Mouse (Mus musculus): ENCODE results near the gene Cdc14a. TPM values are rescaled to one million over a fixed set of nuclear protein-coding genes. Genes with fewer than 3 reads are reported as not detected.
A peak's percentile ranks its signal among the peaks of the same experiment; 100 is the strongest.

Gene Cdc14a
- polyA plus RNA-seq, 1 experiment from 2014 or later = 8.3 TPM

DNA sequence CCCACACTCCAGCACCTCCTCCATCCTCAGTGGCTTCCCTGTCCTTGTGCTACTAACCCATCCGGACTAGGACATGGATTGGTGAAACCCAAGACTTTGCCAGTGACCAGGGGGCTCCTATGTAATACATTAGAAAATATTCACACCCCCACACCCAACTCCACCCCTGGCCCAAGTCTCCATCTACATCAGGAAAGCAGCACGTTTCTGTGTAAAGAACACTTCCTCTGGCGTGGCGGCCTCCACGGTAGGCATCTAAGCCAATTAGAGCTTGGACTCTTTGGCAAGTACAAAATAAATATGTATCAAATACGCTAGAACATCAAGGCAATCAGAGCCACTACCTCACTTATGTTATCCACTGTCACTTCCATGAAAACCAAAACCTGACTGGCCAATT, 90.1 kb downstream of the Cdc14a start:
- Histone ChIP-seq H3K4me2 (no peak overlapping the region), H3K9me3 (no peaks in the 10 kb centered on the region), H3K27ac (no peak overlapping the region), H3K4me3 (no peak overlapping the region), H3K27me3 (no peaks in the 10 kb centered on the region), H3K9ac (no peak overlapping the region), H3K36me3 (no peaks in the 10 kb centered on the region), H3K4me1 (no peaks in the 10 kb centered on the region)
- 72% methylated on average over 6 of the region's 6 CpGs for WGBS
- no peak for ATAC-seq (ENCODE audit: borderline replicate concordance, extremely low read depth, low FRiP score, low TSS enrichment)

DNA sequence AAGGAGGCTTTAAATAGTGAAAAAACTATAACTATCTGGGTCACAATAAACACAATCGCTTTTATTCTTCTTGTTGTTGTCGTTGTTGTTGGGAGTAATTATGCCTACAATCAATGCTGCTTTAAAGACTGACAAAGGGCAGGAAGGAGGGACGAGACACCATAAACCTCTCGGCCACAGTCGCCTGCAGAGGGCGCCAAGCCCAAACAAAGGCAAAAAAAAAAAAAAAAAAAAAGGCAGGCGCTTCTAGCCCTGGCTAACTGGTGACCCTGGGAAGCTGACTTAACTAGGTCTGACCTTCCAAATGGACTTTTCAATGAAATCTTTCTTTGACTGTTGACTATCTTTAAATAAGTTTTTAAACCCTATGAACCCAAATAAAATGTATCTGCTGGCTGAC, 90.6 kb downstream of the Cdc14a start:
- ATAC-seq (ENCODE audit: borderline replicate concordance, extremely low read depth, low FRiP score, low TSS enrichment) = no peak
- 22% methylated on average over 7 of the region's 7 CpGs for WGBS
- no peaks in the 10 kb centered on the region for H3K36me3 ChIP-seq
- no peak overlapping the region for H3K4me2 ChIP-seq
- no peak overlapping the region for H3K27ac ChIP-seq
- no peaks in the 10 kb centered on the region for H3K4me1 ChIP-seq
- H3K9me3 ChIP-seq = no peaks in the 10 kb centered on the region
- no peak overlapping the region for H3K4me3 ChIP-seq
- no peaks in the 10 kb centered on the region for H3K27me3 ChIP-seq
- H3K9ac ChIP-seq = no peak overlapping the region

DNA sequence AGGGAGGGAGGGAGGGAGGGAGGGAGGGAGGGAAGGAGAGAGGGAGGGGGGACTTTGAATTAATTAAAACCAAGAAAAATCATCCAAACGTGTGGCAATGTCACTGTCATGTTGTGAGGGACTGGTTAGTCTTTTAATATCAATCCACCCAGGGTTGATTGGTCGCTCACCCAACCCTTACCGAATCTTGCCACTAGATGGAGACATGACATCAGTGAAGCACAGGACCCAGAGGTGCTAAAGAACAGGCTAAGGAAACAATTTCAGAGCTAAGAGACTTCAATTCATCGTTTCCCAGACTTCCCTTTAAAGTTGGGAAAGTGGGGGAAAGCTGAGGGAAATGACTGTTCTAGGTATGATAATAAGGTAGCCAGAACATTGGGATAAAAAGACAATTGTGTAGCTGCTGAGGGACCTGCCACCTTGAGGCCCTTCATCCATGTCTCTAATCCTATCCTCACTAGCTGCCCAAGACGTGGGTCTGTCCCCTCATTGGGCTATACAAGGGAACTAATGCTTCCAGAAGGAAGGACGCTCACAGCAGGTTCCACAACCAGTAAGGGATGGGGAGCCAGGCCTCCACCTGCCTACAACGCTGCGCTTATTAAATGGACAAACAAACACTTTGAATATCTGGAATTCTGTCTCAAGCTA, 91.9 kb downstream of the Cdc14a start:
- H3K9me3 ChIP-seq = no peaks in the 10 kb centered on the region
- WGBS = 42% methylated on average over 8 of the region's 8 CpGs
- H3K36me3 ChIP-seq = no peaks in the 10 kb centered on the region
- H3K27ac ChIP-seq = no peak overlapping the region
- H3K9ac ChIP-seq = no peak overlapping the region
- ATAC-seq (ENCODE audit: borderline replicate concordance, extremely low read depth, low FRiP score, low TSS enrichment) = peak; percentile 43; the same call in 1 of the 2 replicates
- no peaks in the 10 kb centered on the region for H3K27me3 ChIP-seq
- H3K4me3 ChIP-seq = no peak overlapping the region
- peaks cover 5% of the 10 kb centered on the region for H3K4me1 ChIP-seq
- no peak overlapping the region for H3K4me2 ChIP-seq

DNA sequence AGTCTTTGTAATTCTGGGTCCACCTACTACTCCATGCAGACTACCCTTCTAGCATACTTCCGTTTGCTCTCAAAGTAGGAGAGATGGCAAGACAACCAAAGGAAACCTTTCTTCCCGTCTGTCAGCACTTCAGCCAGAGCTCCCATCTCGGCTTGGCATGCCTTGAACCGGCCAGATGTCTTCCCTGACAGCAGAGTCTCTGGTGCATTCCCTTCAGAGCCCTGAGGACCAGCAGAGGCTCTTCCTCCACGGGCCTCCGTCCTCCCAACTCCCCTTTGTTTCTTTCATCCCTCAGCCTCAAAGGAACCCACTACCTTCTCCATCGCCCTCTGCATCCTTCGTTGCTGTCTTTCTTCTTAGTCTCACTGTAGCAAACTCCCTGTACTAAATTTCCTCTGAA, 93.9 kb downstream of the Cdc14a start:
- Histone ChIP-seq H3K9ac (no peak overlapping the region), H3K27me3 (no peaks in the 10 kb centered on the region), H3K4me1 (peaks cover 7% of the 10 kb centered on the region), H3K9me3 (no peaks in the 10 kb centered on the region), H3K4me3 (no peak overlapping the region), H3K4me2 (no peak overlapping the region), H3K27ac (no peak overlapping the region), H3K36me3 (no peaks in the 10 kb centered on the region)
- WGBS = 68% methylated on average over 8 of the region's 8 CpGs
- ATAC-seq (ENCODE audit: borderline replicate concordance, extremely low read depth, low FRiP score, low TSS enrichment) = no peak

DNA sequence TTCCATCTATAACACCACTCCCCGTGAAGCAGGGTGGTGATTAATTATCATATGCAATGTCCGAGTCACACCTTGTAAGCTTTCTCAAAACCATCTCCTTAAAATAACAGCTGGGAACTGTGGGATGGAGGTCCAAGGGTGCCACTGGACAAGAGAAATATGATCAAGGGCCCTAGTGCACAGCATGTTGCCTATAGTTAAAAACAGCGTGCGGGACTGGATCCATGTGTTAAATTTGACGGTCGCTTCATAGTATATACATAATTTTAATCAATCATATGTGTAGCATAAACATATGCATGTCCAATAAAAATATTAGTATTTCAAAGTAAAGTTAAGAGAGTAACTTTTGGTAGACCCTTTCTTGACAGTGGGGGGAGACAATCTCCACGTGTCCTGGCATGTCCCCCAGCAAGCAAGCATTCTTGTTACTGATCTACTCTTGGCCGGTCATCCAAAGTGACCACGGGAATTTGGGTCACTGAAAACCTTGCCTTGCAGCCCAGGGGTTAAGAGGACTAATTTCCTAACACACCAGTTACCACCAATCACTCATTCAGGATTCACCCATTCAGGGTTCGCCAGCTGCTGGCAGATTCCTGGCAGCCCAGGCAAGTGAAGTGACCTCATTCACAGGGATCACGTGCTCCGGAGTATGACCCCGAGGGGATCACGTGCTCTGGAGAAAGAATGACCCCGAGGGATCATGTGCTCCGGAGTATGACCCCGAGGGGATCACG, 94.6 kb downstream of the Cdc14a start:
- Histone ChIP-seq H3K4me1 (peaks cover 7% of the 10 kb centered on the region), H3K27me3 (no peaks in the 10 kb centered on the region), H3K27ac (no peak overlapping the region), H3K4me2 (no peak overlapping the region), H3K4me3 (no peak overlapping the region), H3K36me3 (no peaks in the 10 kb centered on the region), H3K9me3 (no peaks in the 10 kb centered on the region), H3K9ac (no peak overlapping the region)
- WGBS = 63% methylated on average over 18 of the region's 18 CpGs
- peak; percentile 50; the same call in 1 of the 2 replicates for ATAC-seq (ENCODE audit: borderline replicate concordance, extremely low read depth, low FRiP score, low TSS enrichment)

DNA sequence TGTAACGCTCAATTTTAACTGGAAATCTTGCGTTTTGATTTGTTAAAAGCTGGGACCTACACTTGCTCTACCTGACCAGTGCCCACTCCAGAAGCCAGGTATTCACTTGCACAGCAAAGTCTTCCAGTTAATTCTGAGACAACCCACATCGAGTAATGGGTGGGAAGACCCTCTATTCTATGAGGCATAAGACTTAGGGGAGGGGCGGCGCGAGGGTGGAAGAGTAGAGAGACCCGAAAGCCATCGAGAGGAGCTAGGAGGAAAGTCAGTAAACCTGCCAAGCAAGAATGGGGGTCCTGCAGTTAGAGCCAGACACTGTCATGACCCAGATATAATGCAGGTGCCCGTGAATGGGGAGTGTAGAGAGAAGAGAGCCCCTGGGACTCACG, 96.2 kb downstream of the Cdc14a start:
- no peaks in the 10 kb centered on the region for H3K9me3 ChIP-seq
- H3K4me2 ChIP-seq = peak overlapping the region; percentile 50; the same call in 1 of the 2 replicates

DNA sequence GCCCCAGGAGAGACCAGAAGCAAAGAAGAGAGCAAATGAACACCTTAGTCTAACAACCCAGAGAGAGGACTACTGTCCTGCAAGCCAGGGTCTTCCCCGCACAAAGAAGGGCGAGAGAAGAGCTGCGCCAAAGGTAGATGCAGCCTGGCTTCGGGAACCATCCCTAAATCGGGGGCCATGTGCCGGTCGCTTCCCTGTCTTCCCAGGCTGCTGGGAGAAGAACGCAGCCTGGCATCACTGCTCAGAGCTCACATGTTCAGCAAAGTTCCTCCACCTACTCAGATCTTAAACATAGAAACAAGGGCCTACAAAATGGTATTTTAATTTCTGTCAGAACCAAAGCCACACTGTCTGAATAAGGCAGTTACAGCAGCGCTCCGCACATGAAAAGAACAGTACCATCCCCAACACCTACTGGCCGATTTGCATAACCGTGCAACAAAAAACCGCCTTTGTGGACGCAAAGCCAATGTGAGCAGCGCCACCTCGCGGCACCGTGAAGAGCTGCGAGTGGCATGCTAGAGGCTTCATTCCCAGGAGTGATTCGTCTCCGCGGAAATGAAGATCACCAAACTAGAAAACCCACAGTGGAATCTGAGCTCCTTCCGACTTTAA, 96.7 kb downstream of the Cdc14a start:
- Histone ChIP-seq H3K4me2 (peak overlapping the region; percentile 50), H3K27me3 (no peaks in the 10 kb centered on the region), H3K9me3 (no peaks in the 10 kb centered on the region), H3K36me3 (no peaks in the 10 kb centered on the region), H3K4me1 (peaks cover 7% of the 10 kb centered on the region), H3K4me3 (peak overlapping the region; percentile 12; the same call in 1 of the 2 replicates), H3K9ac (0 out of 2 replicates have a peak overlapping the region, but pooled peaks have one; percentile 13), H3K27ac (no peak overlapping the region)
- ATAC-seq (ENCODE audit: borderline replicate concordance, extremely low read depth, low FRiP score, low TSS enrichment) = peak; percentile 47; the same call in 1 of the 2 replicates
- WGBS = 11% methylated on average over 23 of the region's 23 CpGs

More for the DNA sequence above, 96.2 kb downstream of the Cdc14a start:
- H3K27me3 ChIP-seq = no peaks in the 10 kb centered on the region
- H3K4me1 ChIP-seq = peaks cover 7% of the 10 kb centered on the region
- no peak overlapping the region for H3K27ac ChIP-seq
- ATAC-seq (ENCODE audit: borderline replicate concordance, extremely low read depth, low FRiP score, low TSS enrichment) = no peak
- WGBS = 51% methylated on average over 10 of the region's 10 CpGs
- no peak overlapping the region for H3K4me3 ChIP-seq
- H3K36me3 ChIP-seq = no peaks in the 10 kb centered on the region
- no peak overlapping the region for H3K9ac ChIP-seq

DNA sequence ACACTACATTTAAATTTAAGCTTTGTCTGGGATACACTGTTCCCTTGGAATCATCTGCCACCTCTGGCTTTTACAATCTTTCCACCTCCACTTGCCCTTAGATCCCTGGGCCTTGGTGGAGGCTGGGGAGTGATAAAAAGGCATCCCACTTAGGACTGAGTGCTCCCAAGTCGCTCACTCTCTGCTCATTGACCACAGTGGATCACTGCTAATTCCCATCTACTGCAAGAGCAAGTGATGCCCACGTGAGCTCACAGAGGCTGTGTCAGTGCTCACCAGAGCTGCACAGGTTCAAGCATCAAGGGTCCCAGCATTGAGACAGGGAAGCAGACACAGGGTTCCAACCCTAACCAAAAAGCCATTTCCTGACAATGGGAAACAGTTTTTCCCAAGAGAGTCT, 98.3 kb downstream of the Cdc14a start:
- no peak overlapping the region for H3K4me3 ChIP-seq
- ATAC-seq (ENCODE audit: borderline replicate concordance, extremely low read depth, low FRiP score, low TSS enrichment) = no peak

DNA sequence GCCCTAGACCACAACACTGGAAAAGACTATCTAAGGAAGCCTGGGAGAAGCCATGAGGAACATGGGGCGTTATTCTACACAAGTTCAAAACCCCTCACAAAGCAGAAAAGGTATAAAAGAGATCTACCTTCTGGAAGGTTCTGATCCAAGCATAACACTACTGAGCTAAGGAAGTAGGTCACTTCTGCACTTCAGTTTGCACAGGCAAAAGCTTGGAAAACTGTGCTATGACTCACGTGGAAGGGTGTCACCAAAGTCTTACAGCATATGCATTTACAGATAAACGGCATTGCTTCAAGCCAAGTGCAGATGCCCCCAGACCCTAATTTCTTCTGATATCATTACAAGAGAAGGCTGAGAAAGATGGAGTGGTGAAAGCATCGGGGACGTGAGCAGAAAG, 104.1 kb downstream of the Cdc14a start:
- H3K4me1 ChIP-seq = no peaks in the 10 kb centered on the region
- no peaks in the 10 kb centered on the region for H3K27me3 ChIP-seq
- H3K27ac ChIP-seq = no peak overlapping the region
- H3K4me3 ChIP-seq = no peak overlapping the region
- no peaks in the 10 kb centered on the region for H3K36me3 ChIP-seq
- no peak for ATAC-seq (ENCODE audit: borderline replicate concordance, extremely low read depth, low FRiP score, low TSS enrichment)
- WGBS = 89% methylated on average over 5 of the region's 5 CpGs
- H3K9me3 ChIP-seq = no peaks in the 10 kb centered on the region
- H3K4me2 ChIP-seq = no peak overlapping the region
- H3K9ac ChIP-seq = no peak overlapping the region

More for the DNA sequence above, 98.3 kb downstream of the Cdc14a start:
- Histone ChIP-seq H3K4me2 (no peak overlapping the region), H3K9ac (no peak overlapping the region), H3K27me3 (no peaks in the 10 kb centered on the region), H3K4me1 (peaks cover 7% of the 10 kb centered on the region), H3K36me3 (no peaks in the 10 kb centered on the region), H3K27ac (no peak overlapping the region), H3K9me3 (no peaks in the 10 kb centered on the region)
- WGBS = 78% methylated on average over 2 of the region's 2 CpGs

DNA sequence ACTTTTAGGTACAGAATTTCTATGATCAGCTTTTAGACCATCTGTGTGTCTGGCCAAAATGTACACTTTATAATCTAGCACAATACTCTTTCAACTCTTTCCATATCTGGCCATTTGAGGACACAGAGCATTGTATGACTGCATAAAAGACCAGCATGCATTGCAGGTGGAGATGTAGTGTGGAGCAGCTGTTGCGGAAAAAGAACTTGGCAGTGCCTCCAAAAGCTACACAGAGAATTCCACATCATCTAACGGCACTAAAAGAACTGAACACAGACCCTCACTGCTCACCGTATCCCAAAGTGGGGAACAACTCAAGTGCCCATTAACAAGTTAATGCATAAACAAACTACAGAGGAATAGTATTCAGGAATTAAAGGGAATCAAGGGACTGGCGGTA, 112.0 kb downstream of the Cdc14a start:
- no peaks in the 10 kb centered on the region for H3K4me1 ChIP-seq
- H3K9me3 ChIP-seq = no peaks in the 10 kb centered on the region
- no peak overlapping the region for H3K4me2 ChIP-seq
- H3K9ac ChIP-seq = no peak overlapping the region
- H3K27me3 ChIP-seq = no peaks in the 10 kb centered on the region
- no peak overlapping the region for H3K4me3 ChIP-seq
- no peaks in the 10 kb centered on the region for H3K36me3 ChIP-seq
- no peak for ATAC-seq (ENCODE audit: borderline replicate concordance, extremely low read depth, low FRiP score, low TSS enrichment)
- no peak overlapping the region for H3K27ac ChIP-seq
- 84% methylated on average over 4 of the region's 4 CpGs for WGBS

DNA sequence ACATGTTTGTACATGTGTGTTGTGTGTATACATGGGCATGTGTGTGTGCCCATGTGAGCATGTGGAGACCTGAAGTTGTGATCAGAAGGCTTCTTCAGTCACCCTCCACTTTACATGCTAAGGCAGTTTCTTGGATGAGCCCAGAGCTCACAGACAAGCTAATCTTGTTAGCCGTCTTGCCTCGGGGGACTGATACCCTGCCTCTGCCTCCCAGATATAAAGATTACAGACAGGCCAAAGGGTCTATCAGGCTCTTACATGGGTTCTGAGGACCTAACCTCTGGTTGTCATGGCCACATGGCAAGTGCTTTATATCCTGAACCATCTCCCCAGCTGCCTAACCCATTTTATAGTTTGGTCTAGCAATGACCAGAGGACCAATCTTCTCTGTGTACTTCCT, 112.7 kb downstream of the Cdc14a start:
- no peak for ATAC-seq (ENCODE audit: borderline replicate concordance, extremely low read depth, low FRiP score, low TSS enrichment)

DNA sequence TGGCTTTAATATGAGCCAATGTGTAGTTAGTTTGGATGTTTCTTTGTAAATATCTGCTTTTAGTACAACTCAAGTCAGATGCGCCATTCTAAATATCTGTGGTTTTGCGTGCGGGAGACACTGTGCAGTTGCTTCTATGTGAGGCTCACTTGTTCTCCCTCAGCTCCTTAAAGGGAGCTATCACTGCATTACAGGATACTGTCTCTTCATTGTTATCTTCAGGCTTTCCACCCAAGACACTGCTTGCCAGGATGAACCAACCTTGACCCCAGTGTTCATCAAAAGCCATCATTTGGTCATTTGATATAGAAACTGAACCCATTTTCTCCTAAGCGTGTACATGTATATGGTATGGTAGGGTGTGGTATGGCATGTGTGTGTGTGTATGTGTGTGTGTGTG, 113.2 kb downstream of the Cdc14a start:
- no peak overlapping the region for H3K4me3 ChIP-seq
- H3K4me1 ChIP-seq = no peaks in the 10 kb centered on the region
- H3K27me3 ChIP-seq = no peaks in the 10 kb centered on the region
- H3K27ac ChIP-seq = no peak overlapping the region
- H3K9me3 ChIP-seq = no peaks in the 10 kb centered on the region
- no peak overlapping the region for H3K9ac ChIP-seq
- H3K4me2 ChIP-seq = no peak overlapping the region
- no peaks in the 10 kb centered on the region for H3K36me3 ChIP-seq
- no peak for ATAC-seq (ENCODE audit: borderline replicate concordance, extremely low read depth, low FRiP score, low TSS enrichment)
- 95% methylated on average over 4 of the region's 4 CpGs for WGBS

More for the DNA sequence above, 112.7 kb downstream of the Cdc14a start:
- Histone ChIP-seq H3K27ac (no peak overlapping the region), H3K4me2 (no peak overlapping the region), H3K4me1 (no peaks in the 10 kb centered on the region), H3K4me3 (no peak overlapping the region), H3K9ac (no peak overlapping the region), H3K36me3 (no peaks in the 10 kb centered on the region), H3K27me3 (no peaks in the 10 kb centered on the region), H3K9me3 (no peaks in the 10 kb centered on the region)
- WGBS = 93% methylated on average over 2 of the region's 2 CpGs

Measured in lung, embryonic 15.5 days (tissue).